22 mouse cellular contexts compared by ENCODE assay signal in genomic region chr1:130849530-130850214, GRCm38 (mm10). TPM values are rescaled to one million over a fixed set of nuclear protein-coding genes. Genes with fewer than 3 reads are reported as not detected.
"Had no signal": no experiment of that assay in that cellular context is flagged by ENCODE, and none has a peak within 500 bp of the region (broad histone marks: within the 10 kb centered on the region; RNA-seq: fewer than 3 reads in every experiment).

No protein-coding gene starts in this region.

- H3K27ac ChIP-seq: kidney, postnatal 0 days; layer of hippocampus, adult 2 months; limb, embryonic 12.5 days; liver, embryonic 13.5 days; lung, embryonic 15.5 days; macrophage; midbrain, embryonic 15.5 days; neural tube, embryonic 12.5 days had no signal

- H3K4me1 ChIP-seq: limb, embryonic 12.5 days; liver, embryonic 13.5 days; lung, embryonic 15.5 days; midbrain, embryonic 15.5 days; neural tube, embryonic 12.5 days had no signal

- ATAC-seq: intestine, postnatal 0 days; liver, postnatal 0 days; midbrain, embryonic 15.5 days had no signal

- DNase-seq: kidney, adult 9 months; kidney, postnatal 36 days; liver; liver, embryonic 13.5 days; liver, postnatal 0 days; lung, postnatal 14 days; right cerebral cortex, postnatal 14 days; thymus, postnatal 4 days had no signal

- H3K4me3 ChIP-seq: layer of hippocampus, adult 2 months; limb, embryonic 12.5 days; liver, embryonic 13.5 days; lung, embryonic 15.5 days; megakaryocyte, embryonic 14.5 days; midbrain, embryonic 15.5 days; neural tube, embryonic 12.5 days had no signal

RNA-seq across cellular contexts. Expression of gene Fcmr, which starts 15.8 kb away (rescaled TPM):
- polyA plus RNA-seq: limb, embryonic 12.5 days; liver, embryonic 13.5 days; lung, embryonic 15.5 days; neural tube, embryonic 12.5 days had no signal

RNA-seq across cellular contexts. Expression of gene Pigr, which starts 23.2 kb away (rescaled TPM):
- total RNA-seq: layer of hippocampus, adult 2 months; layer of hippocampus, postnatal 25 days; monocyte, adult 5-6 weeks had no signal
- polyA plus RNA-seq: limb, embryonic 12.5 days; lung, embryonic 15.5 days; macrophage; midbrain, embryonic 11.5 days; midbrain, embryonic 15.5 days; neural tube, embryonic 12.5 days had no signal

RNA-seq across cellular contexts. Expression of gene Il24, which starts 37.6 kb away (rescaled TPM):
- total RNA-seq: layer of hippocampus, adult 2 months; layer of hippocampus, postnatal 25 days; monocyte, adult 5-6 weeks; neutrophil, adult 5-6 weeks had no signal
- polyA plus RNA-seq: intestine, postnatal 0 days; kidney, postnatal 0 days; limb, embryonic 12.5 days; liver, embryonic 13.5 days; liver, postnatal 0 days; lung, embryonic 15.5 days; macrophage; midbrain, embryonic 11.5 days; midbrain, embryonic 15.5 days; neural tube, embryonic 12.5 days; stomach, embryonic 16.5 days had no signal

RNA-seq across cellular contexts. Expression of gene Fcamr, which starts 49.0 kb away (rescaled TPM):
- total RNA-seq: layer of hippocampus, adult 2 months; layer of hippocampus, postnatal 25 days; monocyte, adult 5-6 weeks; neutrophil, adult 5-6 weeks had no signal
- polyA plus RNA-seq: limb, embryonic 12.5 days; liver, embryonic 13.5 days; liver, postnatal 0 days; lung, embryonic 15.5 days; macrophage; midbrain, embryonic 11.5 days; midbrain, embryonic 15.5 days; neural tube, embryonic 12.5 days had no signal
